Mouse (Mus musculus) kidney, embryonic 14.5 days (tissue): Measurements from ENCODE around the gene Ppm1d. TPM values are rescaled to one million over a fixed set of nuclear protein-coding genes. Genes with fewer than 3 reads are reported as not detected.

Experiments used
- ATAC-seq: fragments of 200-750 bp; cut with Nextera tagmentation; 2 replicates; pipeline ENCODE4 v1.8.0; 2017; ENCODE audit warnings: moderate number of reproducible peaks, mild to moderate bottlenecking, moderate TSS enrichment, moderate library complexity; ENCODE audit not compliant: low FRiP score, low TSS enrichment
- H3K27ac ChIP-seq: fragments of 300-500 bp; sonication (generic); 2 replicates; pipeline ENCODE4 v1.5.1; 2014; ENCODE audit warnings: low read depth, mild to moderate bottlenecking, low read length, moderate library complexity, mixed read lengths
- H3K27me3 ChIP-seq: fragments of 300-500 bp; sonication (generic); 2 replicates; pipeline ENCODE4 v1.6.1; 2014; ENCODE audit warnings: mild to moderate bottlenecking, low read length; ENCODE audit not compliant: control insufficient read depth, insufficient read depth
- H3K36me3 ChIP-seq: fragments of 300-500 bp; sonication (generic); 2 replicates; pipeline ENCODE4 v1.6.1; 2014; ENCODE audit warnings: low read length, mixed read lengths; ENCODE audit not compliant: control insufficient read depth, insufficient read depth
- H3K4me1 ChIP-seq: fragments of 300-500 bp; sonication (generic); 2 replicates; pipeline ENCODE4 v1.6.1; 2014; ENCODE audit warnings: low read length, mixed read lengths; ENCODE audit not compliant: control insufficient read depth, insufficient read depth
- H3K4me2 ChIP-seq: fragments of 300-500 bp; sonication (generic); replicated peaks from 2 replicates; pipeline ENCODE4 v1.6.1; 2014; ENCODE audit warnings: low read depth, mild to moderate bottlenecking, low read length
- H3K4me3 ChIP-seq: fragments of 300-500 bp; sonication (generic); 2 replicates; pipeline ENCODE4 v1.5.1; 2014; ENCODE audit warnings: mild to moderate bottlenecking, low read length
- H3K9ac ChIP-seq: fragments of 300-500 bp; sonication (generic); 2 replicates; pipeline ENCODE4 v1.6.1; 2014; ENCODE audit warnings: low read depth, mild to moderate bottlenecking, low read length, moderate library complexity
- H3K9me3 ChIP-seq: fragments of 300-500 bp; sonication (generic); 2 replicates; pipeline ENCODE4 v1.6.1; 2016; ENCODE audit warnings: low read length; ENCODE audit not compliant: control insufficient read depth
- WGBS: fragments of 180-500 bp; shearing (Covaris S2); extraction: QIAGEN DNeasy Blood & Tissue Kit; methylation state at CpG from one replicate; pipeline ENCODE4 v1.1.7; 2014; 5-methylcytosine and 5-hydroxymethylcytosine counted together
- polyA plus RNA-seq: library from polyadenylated mRNA; unstranded; fragments of >200 nt; fragmentation: Nextera tagmentation; extraction: Ambion mirVana; gene quantifications from 2 replicates; pipeline ENCODE4 v1.2.1, GENCODE M21; 2014

Gene Ppm1d
- polyA plus RNA-seq, 1 experiment from 2014 or later = 22.1 TPM

- Histone ChIP-seq H3K9me3 (no peaks in the 10 kb centered on the region), H3K27me3 (no peaks in the 10 kb centered on the region), H3K36me3 (peaks cover 9% of the 10 kb centered on the region; the same call in 1 of the 2 replicates), H3K4me3 (peak overlapping the region; percentile 92; the same call in 1 of the 2 replicates), H3K27ac (no peak overlapping the region), H3K4me1 (peaks cover 11% of the 10 kb centered on the region), H3K9ac (no peak overlapping the region), H3K4me2 (peak overlapping the region; percentile 62)
- ATAC-seq = no peak
- 84% methylated on average over 3 of the region's 3 CpGs for WGBS
Measured at GRCm38 (mm10) chr11:85313361-85313760, 2.3 kb downstream of the Ppm1d start.

GRCm38 (mm10) chr11:85323567-85324330, 12.7 kb downstream of the Ppm1d start:
- no peak overlapping the region for H3K27ac ChIP-seq
- H3K9me3 ChIP-seq = no peaks in the 10 kb centered on the region
- H3K36me3 ChIP-seq = peaks cover 7% of the 10 kb centered on the region; the same call in 1 of the 2 replicates
- no peaks in the 10 kb centered on the region for H3K4me1 ChIP-seq
- no peaks in the 10 kb centered on the region for H3K27me3 ChIP-seq
- ATAC-seq = no peak
- 92% methylated on average over 9 of the region's 9 CpGs for WGBS
- H3K4me2 ChIP-seq = no peak overlapping the region
- no peak overlapping the region for H3K4me3 ChIP-seq
- no peak overlapping the region for H3K9ac ChIP-seq

- Histone ChIP-seq H3K4me1 (no peaks in the 10 kb centered on the region), H3K27ac (no peak overlapping the region), H3K36me3 (peaks cover 39% of the 10 kb centered on the region), H3K4me2 (no peak overlapping the region), H3K9me3 (no peaks in the 10 kb centered on the region), H3K27me3 (no peaks in the 10 kb centered on the region), H3K4me3 (no peak overlapping the region), H3K9ac (no peak overlapping the region)
- 95% methylated on average over 3 of the region's 3 CpGs for WGBS
- no peak for ATAC-seq
Measured at GRCm38 (mm10) chr11:85328717-85329116, 17.7 kb downstream of the Ppm1d start.

GRCm38 (mm10) chr11:85329167-85329894, 18.3 kb downstream of the Ppm1d start:
- H3K27me3 ChIP-seq = no peaks in the 10 kb centered on the region
- H3K4me2 ChIP-seq = no peak overlapping the region
- peaks cover 42% of the 10 kb centered on the region for H3K36me3 ChIP-seq
- 87% methylated on average over 7 of the region's 7 CpGs for WGBS
- H3K4me1 ChIP-seq = no peaks in the 10 kb centered on the region
- no peaks in the 10 kb centered on the region for H3K9me3 ChIP-seq
- H3K27ac ChIP-seq = no peak overlapping the region
- no peak for ATAC-seq
- no peak overlapping the region for H3K4me3 ChIP-seq
- H3K9ac ChIP-seq = no peak overlapping the region

- Histone ChIP-seq H3K4me3 (no peak overlapping the region), H3K4me2 (no peak overlapping the region), H3K27ac (no peak overlapping the region), H3K9me3 (no peaks in the 10 kb centered on the region), H3K27me3 (no peaks in the 10 kb centered on the region), H3K4me1 (no peaks in the 10 kb centered on the region), H3K36me3 (peaks cover 62% of the 10 kb centered on the region), H3K9ac (no peak overlapping the region)
- ATAC-seq = no peak
- 51% methylated on average over 4 of the region's 4 CpGs for WGBS
Measured at GRCm38 (mm10) chr11:85334778-85335177, 23.7 kb downstream of the Ppm1d start.

- no peaks in the 10 kb centered on the region for H3K4me1 ChIP-seq
- H3K4me3 ChIP-seq = no peak overlapping the region
- WGBS = 95% methylated on average over 6 of the region's 6 CpGs
- H3K9ac ChIP-seq = no peak overlapping the region
- ATAC-seq = no peak
- no peak overlapping the region for H3K4me2 ChIP-seq
- no peaks in the 10 kb centered on the region for H3K27me3 ChIP-seq
- H3K27ac ChIP-seq = no peak overlapping the region
- peaks cover 64% of the 10 kb centered on the region for H3K36me3 ChIP-seq
- no peaks in the 10 kb centered on the region for H3K9me3 ChIP-seq
Measured at GRCm38 (mm10) chr11:85339173-85339831, 28.3 kb downstream of the Ppm1d start.

- Histone ChIP-seq H3K4me2 (no peak overlapping the region), H3K9me3 (no peaks in the 10 kb centered on the region), H3K27ac (no peak overlapping the region), H3K4me1 (no peaks in the 10 kb centered on the region), H3K36me3 (peaks cover 64% of the 10 kb centered on the region), H3K27me3 (no peaks in the 10 kb centered on the region), H3K4me3 (no peak overlapping the region), H3K9ac (no peak overlapping the region)
- no peak for ATAC-seq
- WGBS = 96% methylated on average over 7 of the region's 7 CpGs
Measured at GRCm38 (mm10) chr11:85340070-85340616, 29.1 kb downstream of the Ppm1d start.

- H3K4me3 ChIP-seq = peak within 1 kb of the TSS; percentile 75
- peak within 1 kb of the TSS; percentile 77 for H3K4me2 ChIP-seq
- ATAC-seq = peak; percentile 98
- 0 out of 2 replicates have a peak, but pooled peaks cover 2% of the 10 kb centered on the region for H3K36me3 ChIP-seq
- 0 out of 2 replicates have a peak, but pooled peaks cover 4% of the 10 kb centered on the region for H3K4me1 ChIP-seq
- peak within 1 kb of the TSS; percentile 51; the same call in 1 of the 2 replicates for H3K27ac ChIP-seq
- H3K9me3 ChIP-seq = no peaks in the 10 kb centered on the region
- under 1% methylated on average over 47 of the region's 47 CpGs for WGBS
- H3K9ac ChIP-seq = peak within 1 kb of the TSS; percentile 77
- no peaks in the 10 kb centered on the region for H3K27me3 ChIP-seq
Measured at GRCm38 (mm10) chr11:85352539-85353380, 41.7 kb downstream of the Ppm1d start, which contains the start of gene Bcas3. Gene Bcas3 (plus strand): TSS chr11:85353167.
